Comparison of ENCODE assay signal across 19 mouse cellular contexts in the genomic region with DNA sequence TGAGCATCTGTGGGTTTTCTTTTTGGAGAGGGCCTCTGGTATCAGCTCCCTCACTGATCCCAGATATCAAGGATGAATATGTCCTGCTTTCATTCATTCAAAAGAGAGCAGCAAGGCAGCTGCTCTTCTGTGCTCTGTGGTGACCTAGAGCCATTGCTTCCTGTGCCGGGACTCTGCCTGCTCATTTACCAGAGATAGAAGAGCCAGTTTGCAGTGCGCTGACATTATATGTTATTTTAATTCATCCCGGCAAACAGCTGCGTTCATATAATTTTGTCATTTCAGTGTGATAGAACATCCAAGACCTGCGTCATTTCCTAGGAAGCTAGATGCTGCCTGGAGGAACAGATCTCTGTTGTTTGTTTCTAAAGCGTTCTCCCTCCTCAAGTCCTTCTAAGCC.
"Had no signal": no experiment of that assay in that cellular context is flagged by ENCODE, and none has a peak within 500 bp of the region (broad histone marks: within the 10 kb centered on the region; RNA-seq: fewer than 3 reads in every experiment).

No protein-coding gene starts in this region.

- H3K27me3 ChIP-seq: lung, embryonic 15.5 days; midbrain, embryonic 12.5 days; neural tube, embryonic 13.5 days; neural tube, embryonic 15.5 days had no signal

- H3K4me1 ChIP-seq: lung, embryonic 15.5 days; midbrain, embryonic 10.5 days; midbrain, embryonic 12.5 days; neural tube, embryonic 13.5 days; neural tube, embryonic 15.5 days had no signal

- H3K9ac ChIP-seq: liver, embryonic 14.5 days; lung, embryonic 15.5 days; midbrain, embryonic 12.5 days; neural tube, embryonic 13.5 days; neural tube, embryonic 15.5 days had no signal

- H3K36me3 ChIP-seq: lung, embryonic 15.5 days; midbrain, embryonic 10.5 days; midbrain, embryonic 12.5 days; neural tube, embryonic 13.5 days; neural tube, embryonic 15.5 days had no signal

- DNase-seq: lung, adult 18-20 months; lung, postnatal 10 days; midbrain, embryonic 14.5 days; retina, postnatal 1 day; right cerebral cortex, adult 18-20 months; right cerebral cortex, postnatal 25 days; right cerebral cortex, postnatal 4 days; spleen, adult 18-20 months; thymus, adult 18-20 months; thymus, postnatal 14 days; thymus, postnatal 36 days had no signal

- H3K4me3 ChIP-seq: lung, embryonic 15.5 days; midbrain, embryonic 10.5 days; midbrain, embryonic 12.5 days; myocyte; neural tube, embryonic 13.5 days; neural tube, embryonic 15.5 days had no signal

- H3K4me2 ChIP-seq: lung, embryonic 15.5 days; midbrain, embryonic 12.5 days; neural tube, embryonic 13.5 days; neural tube, embryonic 15.5 days had no signal

- H3K27ac ChIP-seq: liver, embryonic 14.5 days; lung, embryonic 15.5 days; midbrain, embryonic 10.5 days; midbrain, embryonic 12.5 days; neural tube, embryonic 13.5 days; neural tube, embryonic 15.5 days had no signal

- H3K9me3 ChIP-seq: lung, embryonic 15.5 days; midbrain, embryonic 10.5 days; midbrain, embryonic 12.5 days; neural tube, embryonic 15.5 days had no signal

- ATAC-seq: midbrain, embryonic 16.5 days had no signal
